In genomic region chr1:175867558-175867957, GRCm38 (mm10) we compare ENCODE assay signal across 10 mouse cellular contexts. TPM values are rescaled to one million over a fixed set of nuclear protein-coding genes. Genes with fewer than 3 reads are reported as not detected.
A peak's percentile ranks its signal among the peaks of the same experiment; 100 is the strongest.
DNase-seq lines count a peak whose midpoint lies in the region; ATAC-seq and TF ChIP-seq lines count a peak whose summit lies in the region.
"Had no signal": no experiment of that assay in that cellular context is flagged by ENCODE, and none has a peak within 500 bp of the region (broad histone marks: within the 10 kb centered on the region; RNA-seq: fewer than 3 reads in every experiment).

No protein-coding gene starts in this region.

- H3K4me3 ChIP-seq in kidney, adult 2 months (ENCODE audit: insufficient read depth, low read depth, low read length) = no peak overlapping the region
- H3K4me3 ChIP-seq in kidney, embryonic 16.5 days (ENCODE audit: low read length) = no peak overlapping the region
- no peak overlapping the region for H3K4me3 ChIP-seq in ES-E14 (ENCODE audit: insufficient read depth in 1 of 2, low read depth in 1 of 2, low read length in 2 of 2, poor library complexity in 1 of 2, severe bottlenecking in 1 of 2)
- H3K4me3 ChIP-seq: embryonic facial prominence, embryonic 12.5 days had no signal

- peak; percentile 29 for DNase-seq in kidney, adult 2 months
- DNase-seq in A20 (ENCODE audit: low read depth, low spot score) = peak; percentile 22
- DNase-seq in ES-E14 (ENCODE audit: low read depth, low spot score) = peak; percentile 29
- no peak for DNase-seq in frontal cortex, postnatal 10 days (ENCODE audit: low spot score in 2 of 2)

- in situ Hi-C loops in ES-E14 (cut with MboI; ENCODE audit: low sequenced_read_pairs in 2 of 2, unreplicated experiment in 2 of 2) = no loop called here

- no peak overlapping the region for H3K4me2 ChIP-seq in kidney, embryonic 16.5 days (replicated peaks; ENCODE audit: low read depth, low read length)
- H3K4me2 ChIP-seq: embryonic facial prominence, embryonic 12.5 days had no signal

- no peak overlapping the region for H3K9ac ChIP-seq in kidney, embryonic 16.5 days (replicated peaks; ENCODE audit: low read length)
- H3K9ac ChIP-seq in ES-E14 (ENCODE audit: insufficient read depth, low read depth, low read length, poor library complexity, severe bottlenecking) = no peak overlapping the region
- H3K9ac ChIP-seq: embryonic facial prominence, embryonic 12.5 days had no signal

- no peak for TF ChIP-seq POLR2A in kidney, adult 2 months (IDR thresholded peaks at IDR 0.05; ENCODE audit: low read depth, low read length)

- peak; percentile 42; the same call in 1 of the 2 replicates for TF ChIP-seq CTCF in kidney, adult 2 months (conservative IDR thresholded peaks at IDR 0.05; ENCODE audit: insufficient read depth, insufficient read length, low read depth, low read length)

- no peaks in the 10 kb centered on the region for H3K36me3 ChIP-seq in kidney, adult 2 months (ENCODE audit: control insufficient read depth, insufficient read depth, low read length)
- no peaks in the 10 kb centered on the region for H3K36me3 ChIP-seq in kidney, embryonic 16.5 days (ENCODE audit: insufficient read depth, low read length)
- H3K36me3 ChIP-seq in ES-E14 (ENCODE audit: control insufficient read depth, insufficient read depth, low read length, poor library complexity, severe bottlenecking) = no peaks in the 10 kb centered on the region
- H3K36me3 ChIP-seq: embryonic facial prominence, embryonic 12.5 days had no signal

- H3K27ac ChIP-seq in kidney, adult 2 months (ENCODE audit: insufficient read depth, low read depth, low read length) = no peak overlapping the region
- H3K27ac ChIP-seq in kidney, embryonic 16.5 days (ENCODE audit: low read length) = no peak overlapping the region
- no peak overlapping the region for H3K27ac ChIP-seq in ES-E14 (ENCODE audit: insufficient read depth, low read depth, low read length, poor library complexity, severe bottlenecking)
- H3K27ac ChIP-seq: embryonic facial prominence, embryonic 12.5 days had no signal

- no peak for ATAC-seq in kidney, embryonic 16.5 days (ENCODE audit: low FRiP score, low TSS enrichment)
- ATAC-seq in hematopoietic stem cell, adult 5-6 weeks (replicated peaks in 1 of 2; ENCODE audit: insufficient read depth in 1 of 2, low FRiP score in 2 of 2, low TSS enrichment in 1 of 2, low read depth in 1 of 2, poor library complexity in 2 of 2, severe bottlenecking in 2 of 2) = peak; percentile 71; a peak in 2 of 4 replicates
- ATAC-seq in CD4-positive, CD25-positive, alpha-beta regulatory T cell, adult 4 months = no peak

- H3K9me3 ChIP-seq in kidney, embryonic 16.5 days (ENCODE audit: low read length) = no peaks in the 10 kb centered on the region
- H3K9me3 ChIP-seq in ES-E14 (ENCODE audit: control insufficient read depth, insufficient read depth, low read depth, low read length) = no peaks in the 10 kb centered on the region
- H3K9me3 ChIP-seq: embryonic facial prominence, embryonic 12.5 days had no signal

- no peaks in the 10 kb centered on the region for H3K27me3 ChIP-seq in kidney, adult 2 months (replicated peaks; ENCODE audit: control insufficient read depth, insufficient read depth, low read length)
- H3K27me3 ChIP-seq in kidney, embryonic 16.5 days (ENCODE audit: insufficient read depth, low read length) = no peaks in the 10 kb centered on the region
- H3K27me3 ChIP-seq: embryonic facial prominence, embryonic 12.5 days had no signal

- WGBS in kidney, adult 2 months = 14% methylated on average over 5 of the region's 5 CpGs
- WGBS in kidney, embryonic 16.5 days = 27% methylated on average over 5 of the region's 5 CpGs

- H3K4me1 ChIP-seq in kidney, adult 2 months (ENCODE audit: control insufficient read depth, insufficient read depth, low read length) = no peaks in the 10 kb centered on the region
- H3K4me1 ChIP-seq in kidney, embryonic 16.5 days (ENCODE audit: insufficient read depth, low read length) = no peaks in the 10 kb centered on the region
- H3K4me1 ChIP-seq in ES-E14 (ENCODE audit: control insufficient read depth in 2 of 2, insufficient read depth in 2 of 2, low read length in 2 of 2, poor library complexity in 1 of 2) = no peaks in the 10 kb centered on the region
- H3K4me1 ChIP-seq: embryonic facial prominence, embryonic 12.5 days had no signal

TF ChIP-seq in ES-E14, 5 proteins besides CTCF, POLR2A, EP300 and RAD21:
- no peak for TF ChIP-seq HCFC1 (IDR thresholded peaks at IDR 0.05; ENCODE audit: borderline replicate concordance, insufficient read depth, low read length)
- no peak for TF ChIP-seq ZC3H11A (IDR thresholded peaks at IDR 0.05; ENCODE audit: borderline replicate concordance, low read depth, low read length)
- no peak for TF ChIP-seq MAFK (IDR thresholded peaks at IDR 0.05; ENCODE audit: insufficient read depth, low read depth, low read length)
- no peak for TF ChIP-seq ZNF384 (IDR thresholded peaks at IDR 0.05; ENCODE audit: low read depth, low read length)
- TF ChIP-seq CHD2 (IDR thresholded peaks at IDR 0.05; ENCODE audit: low read depth, low read length) = no peak

RNA-seq across cellular contexts. Expression of gene Exo1, which starts 12.8 kb away (rescaled TPM):
- 0.05 and 0.14 TPM in 2 replicates for polyA plus RNA-seq in kidney, adult 2 months (2012; rRNA removed)
- 74.5 and 79.3 TPM in 2 replicates for polyA plus RNA-seq in kidney, embryonic 16.5 days (2015; fragmentation: Nextera tagmentation; extraction: Ambion mirVana)
- 64.6 and 77.1 TPM in 2 replicates for total RNA-seq in ES-E14 (2012; rRNA removed)
- total RNA-seq in hematopoietic stem cell, adult 5-6 weeks (2017) = 24.1 and 41.0 TPM in 2 replicates
- 1 to 10 TPM; 2.9 to 3.4 TPM for polyA plus RNA-seq in CD4-positive, CD25-positive, alpha-beta regulatory T cell, adult 4 months (2017; shearing (Covaris generic))

RNA-seq across cellular contexts. Expression of gene Gm38100, which starts 52.6 kb away (rescaled TPM):
- polyA plus RNA-seq in kidney, adult 2 months (2012; rRNA removed) = not detected in 2 replicates
- not detected in 2 replicates for polyA plus RNA-seq in kidney, embryonic 16.5 days (2015; fragmentation: Nextera tagmentation; extraction: Ambion mirVana)
- total RNA-seq in ES-E14 (2012; rRNA removed) = not detected in 2 replicates
- total RNA-seq in hematopoietic stem cell, adult 5-6 weeks (2017) = 0.38 TPM in 1 of 2 replicates, not detected in the other
- not detected for polyA plus RNA-seq in CD4-positive, CD25-positive, alpha-beta regulatory T cell, adult 4 months (2017; shearing (Covaris generic))
- total RNA-seq: left cerebral cortex, adult 18-20 months had no signal
- polyA plus RNA-seq: neural tube, embryonic 11.5 days had no signal

Comparison
In these comparisons a context has a peak if more than half of its experiments do, and no peak if none do; other contexts are left out.
1. RNA of gene Exo1, which starts 12.8 kb away (polyA plus RNA-seq): 74.5 to 79.3 TPM in kidney, embryonic 16.5 days; 2.9 to 3.4 TPM in CD4-positive, CD25-positive, alpha-beta regulatory T cell, adult 4 months and 0.05 to 0.14 TPM in kidney, adult 2 months; every median in the first group is over 10 times any median in the second.
2. DNase-seq: peak in kidney, adult 2 months (single experiment), A20 (single experiment) and ES-E14 (single experiment); none in frontal cortex, postnatal 10 days (0 of 2).
3. ATAC-seq: peak in hematopoietic stem cell, adult 5-6 weeks (2 of 2); none in kidney, embryonic 16.5 days (single experiment) and CD4-positive, CD25-positive, alpha-beta regulatory T cell, adult 4 months (single experiment).